Mouse (Mus musculus): Measurements from ENCODE around the gene Tmem179b. TPM values are rescaled to one million over a fixed set of nuclear protein-coding genes. Genes with fewer than 3 reads are reported as not detected.

Tmem179b gene
- polyA plus RNA-seq, 1 experiment, result 31.6 TPM

- no peak for TF ChIP-seq TCF3 (IDR thresholded peaks at IDR 0.05; ENCODE audit: insufficient read length, low read depth)
- no peak for TF ChIP-seq MYOG (IDR thresholded peaks at IDR 0.05; ENCODE audit: control insufficient read depth in 1 of 3, insufficient read depth in 1 of 3, insufficient read length in 2 of 3, low read depth in 2 of 3)
- TF ChIP-seq MYOD1 (IDR thresholded peaks at IDR 0.05; ENCODE audit: control insufficient read depth in 1 of 3, insufficient read length in 2 of 3, low read depth in 2 of 3), result no peak
- no peak for TF ChIP-seq E2F4 (IDR thresholded peaks at IDR 0.05; ENCODE audit: insufficient read depth)
- TF ChIP-seq TCF12 (IDR thresholded peaks at IDR 0.05; ENCODE audit: insufficient read depth, poor library complexity, severe bottlenecking), result no peak
- TF ChIP-seq POLR2A (IDR thresholded peaks at IDR 0.05; ENCODE audit: insufficient read length, low read depth), result no peak
- no peak for TF ChIP-seq SRF (IDR thresholded peaks at IDR 0.05; ENCODE audit: control insufficient read depth, insufficient read length, low read depth)
- no peak for TF ChIP-seq USF1 (IDR thresholded peaks at IDR 0.05; ENCODE audit: low read depth)
- no peak for TF ChIP-seq REST (IDR thresholded peaks at IDR 0.05; ENCODE audit: insufficient read depth, insufficient read length)
- TF ChIP-seq CEBPB (IDR thresholded peaks at IDR 0.05; ENCODE audit: insufficient read depth, poor library complexity, severe bottlenecking), result no peak
- no peak for TF ChIP-seq MAX (IDR thresholded peaks at IDR 0.05; ENCODE audit: low read depth)
- no peak for TF ChIP-seq POLR2AphosphoS2 (IDR thresholded peaks at IDR 0.05; ENCODE audit: insufficient read length, low read depth)
- H3ac ChIP-seq (ENCODE audit: control insufficient read depth, insufficient read length), result no peak overlapping the region
- peak overlapping the region; percentile 69 for H3K4me2 ChIP-seq (ENCODE audit: low read depth)
- H3K27me3 ChIP-seq (ENCODE audit: control insufficient read depth, insufficient read depth, insufficient read length), result no peaks in the 10 kb centered on the region
- peaks cover 18% of the 10 kb centered on the region for H3K79me2 ChIP-seq (ENCODE audit: control insufficient read depth, insufficient read depth)
- H3K4me3 ChIP-seq, result peak overlapping the region; percentile 66
- peaks cover 26% of the 10 kb centered on the region for H3K36me3 ChIP-seq (ENCODE audit: control insufficient read depth, insufficient read depth)
Observed at GRCm38 (mm10) chr19:8772996-8773395, 1.3 kb downstream of the Tmem179b start.

GRCm38 (mm10) chr19:8770567-8771270, 3.5 kb downstream of the Tmem179b start, which contains the start of gene Tmem223:
Tmem223 (plus strand) TSS chr19:8770996.
- Histone ChIP-seq H3K4me3 (peak within 1 kb of the TSS; percentile 56), H3K4me2 (ENCODE audit: low read depth) (peak within 1 kb of the TSS; percentile 70), H3K27me3 (ENCODE audit: control insufficient read depth, insufficient read depth, insufficient read length) (no peaks in the 10 kb centered on the region), H3K36me3 (ENCODE audit: control insufficient read depth, insufficient read depth) (peaks cover 42% of the 10 kb centered on the region), H3ac (ENCODE audit: control insufficient read depth, insufficient read length) (peak within 1 kb of the TSS; percentile 10), H3K79me2 (ENCODE audit: control insufficient read depth, insufficient read depth) (peaks cover 18% of the 10 kb centered on the region)
- TF ChIP-seq MYOG (IDR thresholded peaks at IDR 0.05; ENCODE audit: control insufficient read depth in 1 of 3, insufficient read depth in 1 of 3, insufficient read length in 2 of 3, low read depth in 2 of 3) (no peak), REST (IDR thresholded peaks at IDR 0.05; ENCODE audit: insufficient read depth, insufficient read length) (no peak), TCF3 (IDR thresholded peaks at IDR 0.05; ENCODE audit: insufficient read length, low read depth) (no peak), E2F4 (IDR thresholded peaks at IDR 0.05; ENCODE audit: insufficient read depth) (no peak), POLR2A (IDR thresholded peaks at IDR 0.05; ENCODE audit: insufficient read length, low read depth) (peak; percentile 72), POLR2AphosphoS2 (IDR thresholded peaks at IDR 0.05; ENCODE audit: insufficient read length, low read depth) (peak; percentile 89), TCF12 (IDR thresholded peaks at IDR 0.05; ENCODE audit: insufficient read depth, poor library complexity, severe bottlenecking) (no peak)

GRCm38 (mm10) chr19:8765562-8765961, 8.7 kb downstream of the Tmem179b start:
- Histone ChIP-seq H3K36me3 (ENCODE audit: control insufficient read depth, insufficient read depth) (peaks cover 57% of the 10 kb centered on the region), H3K27me3 (ENCODE audit: control insufficient read depth, insufficient read depth, insufficient read length) (no peaks in the 10 kb centered on the region), H3K4me2 (ENCODE audit: low read depth) (no peak overlapping the region), H3ac (ENCODE audit: control insufficient read depth, insufficient read length) (no peak overlapping the region), H3K4me3 (no peak overlapping the region), H3K79me2 (ENCODE audit: control insufficient read depth, insufficient read depth) (peaks cover 22% of the 10 kb centered on the region)
- TF ChIP-seq MYOG (IDR thresholded peaks at IDR 0.05; ENCODE audit: control insufficient read depth in 1 of 3, insufficient read depth in 1 of 3, insufficient read length in 2 of 3, low read depth in 2 of 3) (no peak), SRF (IDR thresholded peaks at IDR 0.05; ENCODE audit: control insufficient read depth, insufficient read length, low read depth) (no peak), REST (IDR thresholded peaks at IDR 0.05; ENCODE audit: insufficient read depth, insufficient read length) (no peak)

- Histone ChIP-seq H3ac (ENCODE audit: control insufficient read depth, insufficient read length) (no peak overlapping the region), H3K36me3 (ENCODE audit: control insufficient read depth, insufficient read depth) (peaks cover 43% of the 10 kb centered on the region), H3K27me3 (ENCODE audit: control insufficient read depth, insufficient read depth, insufficient read length) (no peaks in the 10 kb centered on the region), H3K79me2 (ENCODE audit: control insufficient read depth, insufficient read depth) (peaks cover 42% of the 10 kb centered on the region), H3K4me3 (no peak overlapping the region), H3K4me2 (ENCODE audit: low read depth) (no peak overlapping the region)
- no peak for TF ChIP-seq SRF (IDR thresholded peaks at IDR 0.05; ENCODE audit: control insufficient read depth, insufficient read length, low read depth)
- TF ChIP-seq REST (IDR thresholded peaks at IDR 0.05; ENCODE audit: insufficient read depth, insufficient read length), result no peak
- TF ChIP-seq POLR2A (IDR thresholded peaks at IDR 0.05; ENCODE audit: insufficient read length, low read depth), result no peak
- TF ChIP-seq POLR2AphosphoS2 (IDR thresholded peaks at IDR 0.05; ENCODE audit: insufficient read length, low read depth), result no peak
- no peak for TF ChIP-seq TCF12 (IDR thresholded peaks at IDR 0.05; ENCODE audit: insufficient read depth, poor library complexity, severe bottlenecking)
- no peak for TF ChIP-seq MYOD1 (IDR thresholded peaks at IDR 0.05; ENCODE audit: control insufficient read depth in 1 of 3, insufficient read length in 2 of 3, low read depth in 2 of 3)
- TF ChIP-seq MAX (IDR thresholded peaks at IDR 0.05; ENCODE audit: low read depth), result no peak
- TF ChIP-seq MYOG (IDR thresholded peaks at IDR 0.05; ENCODE audit: control insufficient read depth in 1 of 3, insufficient read depth in 1 of 3, insufficient read length in 2 of 3, low read depth in 2 of 3), result no peak
- TF ChIP-seq E2F4 (IDR thresholded peaks at IDR 0.05; ENCODE audit: insufficient read depth), result no peak
Observed at GRCm38 (mm10) chr19:8763276-8763675, 11.0 kb downstream of the Tmem179b start.

- TF ChIP-seq MYOG (IDR thresholded peaks at IDR 0.05; ENCODE audit: control insufficient read depth in 1 of 3, insufficient read depth in 1 of 3, insufficient read length in 2 of 3, low read depth in 2 of 3) (no peak), SRF (IDR thresholded peaks at IDR 0.05; ENCODE audit: control insufficient read depth, insufficient read length, low read depth) (no peak), REST (IDR thresholded peaks at IDR 0.05; ENCODE audit: insufficient read depth, insufficient read length) (no peak), POLR2A (IDR thresholded peaks at IDR 0.05; ENCODE audit: insufficient read length, low read depth) (no peak), E2F4 (IDR thresholded peaks at IDR 0.05; ENCODE audit: insufficient read depth) (no peak), USF1 (IDR thresholded peaks at IDR 0.05; ENCODE audit: low read depth) (no peak), POLR2AphosphoS2 (IDR thresholded peaks at IDR 0.05; ENCODE audit: insufficient read length, low read depth) (no peak)
- Histone ChIP-seq H3K36me3 (ENCODE audit: control insufficient read depth, insufficient read depth) (peaks cover 20% of the 10 kb centered on the region), H3K4me3 (no peak overlapping the region), H3K79me2 (ENCODE audit: control insufficient read depth, insufficient read depth) (peaks cover 59% of the 10 kb centered on the region), H3K4me2 (ENCODE audit: low read depth) (no peak overlapping the region), H3ac (ENCODE audit: control insufficient read depth, insufficient read length) (no peak overlapping the region), H3K27me3 (ENCODE audit: control insufficient read depth, insufficient read depth, insufficient read length) (no peaks in the 10 kb centered on the region)
Observed at GRCm38 (mm10) chr19:8760757-8761156, 13.5 kb downstream of the Tmem179b start.

Data from myocyte (in vitro differentiated cells).